Mouse (Mus musculus) lung, embryonic 14.5 days (tissue): ENCODE data around the gene Megf9. TPM values are rescaled to one million over a fixed set of nuclear protein-coding genes. Genes with fewer than 3 reads are reported as not detected.
A peak's percentile ranks its signal among the peaks of the same experiment; 100 is the strongest.

Experiments
- ATAC-seq: fragments of 200-750 bp; cut with Nextera tagmentation; 2 replicates; pipeline ENCODE4 v1.8.0; 2017; ENCODE audit warnings: mild to moderate bottlenecking, moderate TSS enrichment, moderate library complexity; ENCODE audit not compliant: insufficient read depth
- DNase-seq: peaks from one replicate; pipeline ENCODE4 v3.0.0-alpha.2; 2015
- H3K27ac ChIP-seq: fragments of 300-500 bp; sonication (generic); 2 replicates; pipeline ENCODE4 v1.5.1; 2014; ENCODE audit warnings: low read depth, mild to moderate bottlenecking, moderate library complexity
- H3K27me3 ChIP-seq: fragments of 300-500 bp; sonication (generic); 2 replicates; pipeline ENCODE4 v1.6.1; 2014; ENCODE audit warnings: low read length, control low read depth; ENCODE audit not compliant: insufficient read depth
- H3K36me3 ChIP-seq: fragments of 300-500 bp; sonication (generic); 2 replicates; pipeline ENCODE4 v1.6.1; 2014; ENCODE audit warnings: control low read depth; ENCODE audit not compliant: insufficient read depth
- H3K4me1 ChIP-seq: fragments of 300-500 bp; sonication (generic); 2 replicates; pipeline ENCODE4 v1.6.1; 2014; ENCODE audit warnings: antibody characterized with exemption, control low read depth; ENCODE audit not compliant: insufficient read depth
- H3K4me2 ChIP-seq: fragments of 300-500 bp; sonication (generic); 2 replicates; pipeline ENCODE4 v1.6.1; 2014; ENCODE audit warnings: mild to moderate bottlenecking
- H3K4me3 ChIP-seq: fragments of 300-500 bp; sonication (generic); 2 replicates; pipeline ENCODE4 v1.5.1; 2014; ENCODE audit warnings: low read depth, low read length
- H3K9ac ChIP-seq: fragments of 300-500 bp; sonication (generic); 2 replicates; pipeline ENCODE4 v1.6.1; 2014
- H3K9me3 ChIP-seq: fragments of 300-500 bp; sonication (generic); 2 replicates; pipeline ENCODE4 v1.6.1; 2016; ENCODE audit warnings: low read depth, low read length, control low read depth
- CTCF ChIP-seq: IDR thresholded peaks from 2 replicates; pipeline ENCODE4 v1.5.1; 2016; ENCODE audit warnings: antibody characterized with exemption, low read depth
- WGBS: fragments of 180-500 bp; shearing (Covaris S2); extraction: QIAGEN DNeasy Blood & Tissue Kit; methylation state at CpG from one replicate; pipeline ENCODE4 v1.1.7; 2014; 5-methylcytosine and 5-hydroxymethylcytosine counted together
- polyA plus RNA-seq: library from polyadenylated mRNA; unstranded; fragments of >200 nt; fragmentation: Nextera tagmentation; extraction: Ambion mirVana; gene quantifications from 2 replicates; pipeline ENCODE4 v1.2.1, GENCODE M21; 2014

Gene Megf9
- polyA plus RNA-seq, 1 experiment from 2014 or later: 12.8 TPM

DNA sequence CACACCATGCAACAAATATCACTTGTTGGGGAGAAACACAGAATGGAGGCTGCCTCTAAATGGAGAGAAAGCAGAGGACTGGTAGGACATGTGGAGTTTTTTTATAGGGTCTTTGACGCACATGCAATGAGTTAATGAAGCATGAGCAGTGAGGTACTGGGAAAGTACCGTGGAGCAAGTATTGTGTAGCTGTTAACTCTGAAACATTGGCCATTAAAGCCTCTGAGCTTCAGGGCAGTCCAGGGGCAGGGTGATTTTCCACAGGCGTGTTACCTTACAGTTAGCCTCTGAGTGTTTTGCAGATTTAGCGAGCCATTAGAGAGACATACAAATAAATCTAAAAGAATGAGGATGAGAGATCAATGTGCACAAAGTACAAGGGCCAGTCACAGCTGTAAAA is 17.3 kb upstream of the Megf9 start:
- H3K9ac ChIP-seq: no peak overlapping the region
- H3K4me1 ChIP-seq: no peaks in the 10 kb centered on the region
- TF ChIP-seq CTCF: no peak
- 86% methylated on average over 4 of the region's 4 CpGs for WGBS
- H3K36me3 ChIP-seq: no peaks in the 10 kb centered on the region
- H3K9me3 ChIP-seq: no peaks in the 10 kb centered on the region
- no peak for DNase-seq
- no peak for ATAC-seq
- no peak overlapping the region for H3K27ac ChIP-seq
- H3K4me3 ChIP-seq: no peak overlapping the region
- no peak overlapping the region for H3K4me2 ChIP-seq
- H3K27me3 ChIP-seq: no peaks in the 10 kb centered on the region

DNA sequence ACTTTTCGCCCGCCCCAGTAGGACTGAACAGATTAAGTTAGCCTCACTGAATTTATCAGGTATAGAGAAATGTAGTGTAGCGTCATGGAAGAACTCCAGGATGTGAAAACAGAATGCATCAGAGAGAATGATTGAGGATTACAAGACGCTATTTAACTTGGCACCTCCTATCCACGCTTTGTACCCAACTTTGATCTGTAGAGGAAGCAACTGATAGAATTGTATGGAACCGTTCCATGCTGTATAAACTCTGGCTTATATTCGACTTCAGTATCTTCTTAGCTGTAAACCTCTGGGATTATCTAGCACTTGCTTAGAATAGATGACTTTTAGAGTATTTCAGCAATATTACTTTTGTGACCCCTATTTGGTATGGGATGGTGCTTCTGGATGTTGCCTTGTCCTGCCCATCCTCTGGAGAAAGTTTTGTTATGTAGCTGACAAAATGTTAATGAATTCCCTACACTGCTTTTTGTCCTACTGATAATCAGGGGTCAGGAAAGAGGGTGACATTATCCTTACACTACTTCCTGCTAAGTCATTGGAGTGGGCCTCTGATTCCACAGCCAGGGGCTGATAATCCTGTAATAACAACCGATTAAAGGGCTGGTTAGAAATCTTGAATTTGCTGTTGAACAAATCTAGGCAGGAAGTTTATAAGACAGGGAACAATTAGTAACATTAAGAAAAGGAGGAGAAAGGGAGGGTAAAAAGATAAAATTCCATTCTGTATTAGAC is 12.8 kb upstream of the Megf9 start:
- Histone ChIP-seq H3K27ac (no peak overlapping the region), H3K9ac (no peak overlapping the region), H3K9me3 (no peaks in the 10 kb centered on the region), H3K27me3 (no peaks in the 10 kb centered on the region), H3K4me2 (no peak overlapping the region), H3K36me3 (no peaks in the 10 kb centered on the region), H3K4me3 (no peak overlapping the region), H3K4me1 (no peaks in the 10 kb centered on the region)
- WGBS: 79% methylated on average over 8 of the region's 8 CpGs
- no peak for ATAC-seq
- no peak for DNase-seq
- no peak for TF ChIP-seq CTCF

DNA sequence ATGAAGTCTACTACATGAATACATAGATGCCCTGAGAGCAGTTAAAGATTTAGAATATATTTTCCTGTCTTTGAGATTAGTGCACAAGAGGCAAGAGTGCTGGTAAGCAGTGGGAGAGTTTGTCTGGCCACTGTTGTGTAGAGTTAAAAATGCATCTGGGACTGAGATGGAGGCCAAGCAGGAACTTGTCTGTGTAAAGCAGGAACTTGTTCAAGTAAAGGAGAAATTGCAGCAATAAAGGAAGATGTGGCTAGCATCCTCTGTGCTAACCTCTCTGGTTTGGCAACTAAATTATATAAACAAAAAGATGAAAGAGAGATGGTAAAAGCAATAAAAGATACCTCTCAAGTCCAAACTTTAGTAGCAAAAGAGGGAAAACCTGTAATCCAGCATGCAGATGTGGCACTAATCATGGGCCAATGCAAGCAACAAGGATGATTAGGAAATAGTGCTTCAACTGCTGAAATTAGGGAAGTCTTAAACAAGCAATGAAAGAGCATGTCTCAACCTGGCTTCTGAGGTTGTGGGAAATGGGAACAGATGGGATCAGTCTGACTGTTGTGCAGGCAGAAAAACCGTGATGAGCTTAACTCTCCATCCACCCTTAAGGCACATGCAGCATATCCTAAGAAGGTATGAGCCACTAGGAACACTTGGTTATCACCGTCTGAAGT is 11.2 kb upstream of the Megf9 start:
- Histone ChIP-seq H3K27ac (no peak overlapping the region), H3K4me3 (no peak overlapping the region), H3K4me1 (no peaks in the 10 kb centered on the region), H3K9me3 (no peaks in the 10 kb centered on the region), H3K4me2 (no peak overlapping the region), H3K27me3 (no peaks in the 10 kb centered on the region), H3K9ac (no peak overlapping the region), H3K36me3 (no peaks in the 10 kb centered on the region)
- ATAC-seq (no peak), DNase-seq (no peak)
- 59% methylated on average over 2 of the region's 2 CpGs for WGBS
- no peak for TF ChIP-seq CTCF

DNA sequence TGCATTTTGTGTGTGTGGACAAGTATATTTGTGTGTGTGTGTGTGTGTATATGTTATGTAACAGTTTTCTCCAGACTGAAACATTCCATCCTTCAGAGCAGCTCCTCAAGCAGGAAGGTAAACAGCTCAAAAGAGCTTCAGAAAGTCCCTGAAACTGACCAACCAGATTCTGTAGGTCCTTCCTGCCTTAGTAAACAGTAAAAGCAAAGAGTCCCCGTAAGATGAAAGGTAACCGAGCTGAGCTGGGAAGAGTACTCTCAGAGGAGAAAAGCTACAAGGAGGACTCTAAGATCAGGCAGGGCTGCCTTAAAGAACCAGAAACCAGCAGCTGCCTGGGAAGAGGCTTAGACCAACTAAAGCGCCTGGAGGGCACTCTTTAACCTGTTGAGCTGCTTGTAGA is 9.6 kb upstream of the Megf9 start:
- peak; percentile 64; the same call in 1 of the 2 replicates for ATAC-seq

DNA sequence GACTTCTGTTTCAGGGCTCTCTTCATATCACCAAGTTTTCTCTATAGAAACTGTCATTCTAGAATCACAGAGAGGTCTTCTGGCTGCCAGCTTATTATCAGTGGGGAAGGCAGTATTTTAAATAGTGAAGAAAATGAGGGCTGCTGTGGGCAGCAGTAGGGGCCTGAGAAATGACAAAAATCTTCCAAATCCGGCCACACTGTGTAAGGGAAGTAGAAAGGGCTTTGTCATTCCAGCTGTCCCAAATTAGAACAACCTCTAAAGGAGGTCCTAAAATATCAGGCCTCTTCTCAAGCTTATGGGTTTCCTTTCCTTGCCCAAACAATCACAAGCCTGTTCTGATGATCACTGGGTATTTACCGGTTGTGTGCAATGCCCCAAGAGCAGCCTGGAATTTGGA is 7.6 kb upstream of the Megf9 start:
- Histone ChIP-seq H3K4me3 (no peak overlapping the region), H3K27ac (no peak overlapping the region), H3K9me3 (no peaks in the 10 kb centered on the region), H3K4me2 (no peak overlapping the region), H3K27me3 (no peaks in the 10 kb centered on the region), H3K4me1 (no peaks in the 10 kb centered on the region), H3K36me3 (no peaks in the 10 kb centered on the region), H3K9ac (no peak overlapping the region)
- no peak for DNase-seq
- no peak for ATAC-seq
- TF ChIP-seq CTCF: no peak
- WGBS: 48% methylated on average over 2 of the region's 2 CpGs

More for the DNA sequence above, 9.6 kb upstream of the Megf9 start:
- Histone ChIP-seq H3K27ac (0 out of 2 replicates have a peak overlapping the region, but pooled peaks have one; percentile 63), H3K27me3 (no peaks in the 10 kb centered on the region), H3K4me3 (no peak overlapping the region), H3K4me1 (no peaks in the 10 kb centered on the region), H3K9me3 (no peaks in the 10 kb centered on the region), H3K36me3 (no peaks in the 10 kb centered on the region), H3K9ac (no peak overlapping the region), H3K4me2 (no peak overlapping the region)
- WGBS: 45% methylated on average over 3 of the region's 3 CpGs
- peak; percentile 25 for DNase-seq
- no peak for TF ChIP-seq CTCF

DNA sequence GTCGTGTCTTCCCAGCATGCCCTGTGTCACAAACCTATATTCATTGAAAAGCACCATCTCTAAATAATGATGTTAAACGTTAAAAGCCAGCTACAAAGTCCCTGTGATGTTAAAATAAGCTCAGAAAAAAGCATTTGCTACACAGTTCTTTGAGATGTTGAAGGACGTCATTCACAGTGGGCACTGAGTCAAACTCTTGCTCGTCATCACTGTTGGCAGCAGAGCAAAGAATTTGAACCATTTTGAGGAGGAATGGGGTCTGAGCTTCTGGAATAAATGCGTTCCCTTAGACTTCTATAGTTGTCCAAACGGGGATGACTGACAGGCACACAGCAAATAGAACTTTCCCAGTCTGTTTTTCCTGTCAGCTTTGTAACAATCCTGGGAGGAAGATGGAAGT is 5.9 kb upstream of the Megf9 start:
- H3K4me2 ChIP-seq: no peak overlapping the region
- no peak overlapping the region for H3K4me3 ChIP-seq
- H3K27ac ChIP-seq: no peak overlapping the region
- WGBS: 54% methylated on average over 6 of the region's 6 CpGs
- no peak for TF ChIP-seq CTCF
- peak; percentile 15 for DNase-seq
- no peaks in the 10 kb centered on the region for H3K27me3 ChIP-seq
- no peaks in the 10 kb centered on the region for H3K9me3 ChIP-seq
- no peak for ATAC-seq
- H3K4me1 ChIP-seq: peaks cover 7% of the 10 kb centered on the region
- H3K36me3 ChIP-seq: no peaks in the 10 kb centered on the region
- H3K9ac ChIP-seq: no peak overlapping the region
